Mouse (Mus musculus): Measurements from ENCODE around the gene Npas3.

- TF ChIP-seq CTCF (IDR thresholded peaks at IDR 0.05) (no peak), POLR2A (IDR thresholded peaks at IDR 0.05; ENCODE audit: insufficient read depth, low read depth, low read length) (no peak)
Observed at GRCm38 (mm10) chr12:53697645-53698044, 449.2 kb downstream of the Npas3 start.

All from heart, adult 2 months (tissue).